Mouse (Mus musculus): ENCODE measurements around the gene Nfkbiz. TPM values are rescaled to one million over a fixed set of nuclear protein-coding genes. Genes with fewer than 3 reads are reported as not detected.
"Not testable (repeated sequence)": the region's sequence is repeated elsewhere in the genome, so short reads cannot be mapped to it uniquely, and the experiment has no call there.

Nfkbiz gene
- polyA plus RNA-seq, 1 experiment = 4.7 TPM

GRCm38 (mm10) chr16:55861104-55861503 lies 22.4 kb upstream of the Nfkbiz start:
- Histone ChIP-seq H3K4me1 (ENCODE audit: control insufficient read depth, insufficient read depth, low read length) (no peaks in the 10 kb centered on the region), H3K36me3 (ENCODE audit: control insufficient read depth, insufficient read depth, low read length) (no peaks in the 10 kb centered on the region), H3K4me3 (ENCODE audit: insufficient read depth, low read depth, low read length) (no peak overlapping the region), H3K27me3 (replicated peaks; ENCODE audit: control insufficient read depth, insufficient read depth, low read length) (no peaks in the 10 kb centered on the region), H3K27ac (ENCODE audit: insufficient read depth, low read depth, low read length) (no peak overlapping the region)
- no peak for DNase-seq
- TF ChIP-seq CTCF (conservative IDR thresholded peaks at IDR 0.05; ENCODE audit: insufficient read depth, insufficient read length, low read depth, low read length) (no peak), POLR2A (IDR thresholded peaks at IDR 0.05; ENCODE audit: low read depth, low read length) (no peak)
- WGBS = 89% methylated on average over 3 of the region's 3 CpGs

- not testable (repeated sequence) for H3K4me3 ChIP-seq (ENCODE audit: insufficient read depth, low read depth, low read length); H3K4me1 ChIP-seq (ENCODE audit: control insufficient read depth, insufficient read depth, low read length); H3K36me3 ChIP-seq (ENCODE audit: control insufficient read depth, insufficient read depth, low read length); H3K27me3 ChIP-seq (replicated peaks; ENCODE audit: control insufficient read depth, insufficient read depth, low read length); DNase-seq; H3K27ac ChIP-seq (ENCODE audit: insufficient read depth, low read depth, low read length)
- WGBS = 97% methylated on average over 4 of the region's 4 CpGs
Observed at GRCm38 (mm10) chr16:55859421-55859820, 20.7 kb upstream of the Nfkbiz start.

GRCm38 (mm10) chr16:55858465-55858864 lies 19.8 kb upstream of the Nfkbiz start:
- WGBS = 57% methylated on average over 6 of the region's 6 CpGs
- Histone ChIP-seq H3K36me3 (ENCODE audit: control insufficient read depth, insufficient read depth, low read length) (no peaks in the 10 kb centered on the region), H3K4me1 (ENCODE audit: control insufficient read depth, insufficient read depth, low read length) (no peaks in the 10 kb centered on the region), H3K27me3 (replicated peaks; ENCODE audit: control insufficient read depth, insufficient read depth, low read length) (no peaks in the 10 kb centered on the region), H3K27ac (ENCODE audit: insufficient read depth, low read depth, low read length) (no peak overlapping the region), H3K4me3 (ENCODE audit: insufficient read depth, low read depth, low read length) (no peak overlapping the region)
- TF ChIP-seq POLR2A (IDR thresholded peaks at IDR 0.05; ENCODE audit: low read depth, low read length) (no peak), CTCF (conservative IDR thresholded peaks at IDR 0.05; ENCODE audit: insufficient read depth, insufficient read length, low read depth, low read length) (peak; percentile 92)
- DNase-seq = peak; percentile 78

GRCm38 (mm10) chr16:55852943-55853727 lies 14.4 kb upstream of the Nfkbiz start:
- WGBS = 49% methylated on average over 19 of the region's 19 CpGs
- Histone ChIP-seq H3K27me3 (replicated peaks; ENCODE audit: control insufficient read depth, insufficient read depth, low read length) (no peaks in the 10 kb centered on the region), H3K4me3 (ENCODE audit: insufficient read depth, low read depth, low read length) (no peak overlapping the region), H3K36me3 (ENCODE audit: control insufficient read depth, insufficient read depth, low read length) (no peaks in the 10 kb centered on the region), H3K4me1 (ENCODE audit: control insufficient read depth, insufficient read depth, low read length) (no peaks in the 10 kb centered on the region), H3K27ac (ENCODE audit: insufficient read depth, low read depth, low read length) (no peak overlapping the region)
- peak; percentile 80 for DNase-seq
- peak; percentile 90 for TF ChIP-seq CTCF (conservative IDR thresholded peaks at IDR 0.05; ENCODE audit: insufficient read depth, insufficient read length, low read depth, low read length)
- TF ChIP-seq POLR2A (IDR thresholded peaks at IDR 0.05; ENCODE audit: low read depth, low read length) = no peak

- 39% methylated on average over 4 of the region's 4 CpGs for WGBS
- Histone ChIP-seq H3K4me3 (ENCODE audit: insufficient read depth, low read depth, low read length) (no peak overlapping the region), H3K36me3 (ENCODE audit: control insufficient read depth, insufficient read depth, low read length) (no peaks in the 10 kb centered on the region), H3K27me3 (replicated peaks; ENCODE audit: control insufficient read depth, insufficient read depth, low read length) (no peaks in the 10 kb centered on the region), H3K4me1 (ENCODE audit: control insufficient read depth, insufficient read depth, low read length) (no peaks in the 10 kb centered on the region), H3K27ac (ENCODE audit: insufficient read depth, low read depth, low read length) (no peak overlapping the region)
- DNase-seq = no peak
- TF ChIP-seq CTCF (conservative IDR thresholded peaks at IDR 0.05; ENCODE audit: insufficient read depth, insufficient read length, low read depth, low read length) (no peak), POLR2A (IDR thresholded peaks at IDR 0.05; ENCODE audit: low read depth, low read length) (no peak)
Observed at GRCm38 (mm10) chr16:55852515-55852914, 13.8 kb upstream of the Nfkbiz start.

GRCm38 (mm10) chr16:55850485-55850884 lies 11.8 kb upstream of the Nfkbiz start:
- WGBS = 94% methylated on average over 3 of the region's 3 CpGs
- H3K27ac ChIP-seq (ENCODE audit: insufficient read depth, low read depth, low read length) = no peak overlapping the region
- TF ChIP-seq CTCF (conservative IDR thresholded peaks at IDR 0.05; ENCODE audit: insufficient read depth, insufficient read length, low read depth, low read length) (no peak), POLR2A (IDR thresholded peaks at IDR 0.05; ENCODE audit: low read depth, low read length) (no peak)
- H3K4me1 ChIP-seq (ENCODE audit: control insufficient read depth, insufficient read depth, low read length) = no peaks in the 10 kb centered on the region
- DNase-seq = no peak
- H3K4me3 ChIP-seq (ENCODE audit: insufficient read depth, low read depth, low read length) = no peak overlapping the region
- no peaks in the 10 kb centered on the region for H3K36me3 ChIP-seq (ENCODE audit: control insufficient read depth, insufficient read depth, low read length)
- no peaks in the 10 kb centered on the region for H3K27me3 ChIP-seq (replicated peaks; ENCODE audit: control insufficient read depth, insufficient read depth, low read length)

GRCm38 (mm10) chr16:55847679-55848078 lies 9.0 kb upstream of the Nfkbiz start:
- no peak overlapping the region for H3K27ac ChIP-seq (ENCODE audit: insufficient read depth, low read depth, low read length)
- H3K4me3 ChIP-seq (ENCODE audit: insufficient read depth, low read depth, low read length) = no peak overlapping the region
- TF ChIP-seq CTCF (conservative IDR thresholded peaks at IDR 0.05; ENCODE audit: insufficient read depth, insufficient read length, low read depth, low read length) (no peak), POLR2A (IDR thresholded peaks at IDR 0.05; ENCODE audit: low read depth, low read length) (no peak)
- 55% methylated on average over 8 of the region's 8 CpGs for WGBS
- no peaks in the 10 kb centered on the region for H3K4me1 ChIP-seq (ENCODE audit: control insufficient read depth, insufficient read depth, low read length)
- DNase-seq = no peak
- no peaks in the 10 kb centered on the region for H3K36me3 ChIP-seq (ENCODE audit: control insufficient read depth, insufficient read depth, low read length)
- H3K27me3 ChIP-seq (replicated peaks; ENCODE audit: control insufficient read depth, insufficient read depth, low read length) = no peaks in the 10 kb centered on the region

Data from kidney, adult 2 months (tissue).